Mouse (Mus musculus): Measurements from ENCODE around the gene Pin1rt1. TPM values are rescaled to one million over a fixed set of nuclear protein-coding genes. Genes with fewer than 3 reads are reported as not detected.
A peak's percentile ranks its signal among the peaks of the same experiment; 100 is the strongest.

The Pin1rt1 gene
- polyA plus RNA-seq, 1 experiment, result not detected

GRCm38 (mm10) chr2:104699659-104700058, 16.5 kb downstream of the Pin1rt1 start:
- DNase-seq, result no peak
- WGBS, result 82% methylated on average over 11 of the region's 11 CpGs
- H3K4me1 ChIP-seq (ENCODE audit: control insufficient read depth, insufficient read depth, low read length), result no peaks in the 10 kb centered on the region
- no peak for TF ChIP-seq POLR2A (IDR thresholded peaks at IDR 0.05; ENCODE audit: borderline replicate concordance, extremely low read depth, low read depth, low read length)
- no peak for TF ChIP-seq CTCF (IDR thresholded peaks at IDR 0.05; ENCODE audit: insufficient read depth, low read length)
- H3K4me3 ChIP-seq (replicated peaks; ENCODE audit: extremely low read depth, low read depth, low read length), result no peak overlapping the region

- TF ChIP-seq CTCF (IDR thresholded peaks at IDR 0.05; ENCODE audit: insufficient read depth, low read length) (no peak), POLR2A (IDR thresholded peaks at IDR 0.05; ENCODE audit: borderline replicate concordance, extremely low read depth, low read depth, low read length) (no peak)
- no peak for DNase-seq
- 48% methylated on average over 2 of the region's 2 CpGs for WGBS
- no peak overlapping the region for H3K4me3 ChIP-seq (replicated peaks; ENCODE audit: extremely low read depth, low read depth, low read length)
- no peaks in the 10 kb centered on the region for H3K4me1 ChIP-seq (ENCODE audit: control insufficient read depth, insufficient read depth, low read length)
Observed at GRCm38 (mm10) chr2:104692551-104692950, 23.6 kb downstream of the Pin1rt1 start.

- H3K4me1 ChIP-seq (ENCODE audit: control insufficient read depth, insufficient read depth, low read length), result no peaks in the 10 kb centered on the region
- TF ChIP-seq POLR2A (IDR thresholded peaks at IDR 0.05; ENCODE audit: borderline replicate concordance, extremely low read depth, low read depth, low read length) (no peak), CTCF (IDR thresholded peaks at IDR 0.05; ENCODE audit: insufficient read depth, low read length) (no peak)
- DNase-seq, result no peak
- no peak overlapping the region for H3K4me3 ChIP-seq (replicated peaks; ENCODE audit: extremely low read depth, low read depth, low read length)
- 71% methylated on average over 4 of the region's 4 CpGs for WGBS
Observed at GRCm38 (mm10) chr2:104690720-104691119, 25.5 kb downstream of the Pin1rt1 start.

GRCm38 (mm10) chr2:104688724-104689123, 27.5 kb downstream of the Pin1rt1 start:
- no peak for DNase-seq
- no peaks in the 10 kb centered on the region for H3K4me1 ChIP-seq (ENCODE audit: control insufficient read depth, insufficient read depth, low read length)

GRCm38 (mm10) chr2:104688321-104688720, 27.9 kb downstream of the Pin1rt1 start:
- Histone ChIP-seq H3K4me3 (replicated peaks; ENCODE audit: extremely low read depth, low read depth, low read length) (no peak overlapping the region), H3K4me1 (ENCODE audit: control insufficient read depth, insufficient read depth, low read length) (no peaks in the 10 kb centered on the region)
- TF ChIP-seq POLR2A (IDR thresholded peaks at IDR 0.05; ENCODE audit: borderline replicate concordance, extremely low read depth, low read depth, low read length) (no peak), CTCF (IDR thresholded peaks at IDR 0.05; ENCODE audit: insufficient read depth, low read length) (no peak)
- WGBS, result 90% methylated on average over 3 of the region's 3 CpGs
- DNase-seq, result no peak

More at GRCm38 (mm10) chr2:104688724-104689123, 27.5 kb downstream of the Pin1rt1 start:
- no peak for TF ChIP-seq CTCF (IDR thresholded peaks at IDR 0.05; ENCODE audit: insufficient read depth, low read length)
- no peak for TF ChIP-seq POLR2A (IDR thresholded peaks at IDR 0.05; ENCODE audit: borderline replicate concordance, extremely low read depth, low read depth, low read length)
- 76% methylated on average over 8 of the region's 8 CpGs for WGBS
- H3K4me3 ChIP-seq (replicated peaks; ENCODE audit: extremely low read depth, low read depth, low read length), result no peak overlapping the region

- Histone ChIP-seq H3K4me3 (replicated peaks; ENCODE audit: extremely low read depth, low read depth, low read length) (no peak overlapping the region), H3K4me1 (ENCODE audit: control insufficient read depth, insufficient read depth, low read length) (no peaks in the 10 kb centered on the region)
- DNase-seq, result no peak
- TF ChIP-seq CTCF (IDR thresholded peaks at IDR 0.05; ENCODE audit: insufficient read depth, low read length) (no peak), POLR2A (IDR thresholded peaks at IDR 0.05; ENCODE audit: borderline replicate concordance, extremely low read depth, low read depth, low read length) (no peak)
- WGBS, result 50% methylated on average over 3 of the region's 3 CpGs
Observed at GRCm38 (mm10) chr2:104687261-104687660, 28.9 kb downstream of the Pin1rt1 start.

- WGBS, result 7% methylated on average over 13 of the region's 13 CpGs
- TF ChIP-seq POLR2A (IDR thresholded peaks at IDR 0.05; ENCODE audit: borderline replicate concordance, extremely low read depth, low read depth, low read length) (no peak), CTCF (IDR thresholded peaks at IDR 0.05; ENCODE audit: insufficient read depth, low read length) (peak; percentile 95)
- DNase-seq, result peak; percentile 74
- Histone ChIP-seq H3K4me1 (ENCODE audit: control insufficient read depth, insufficient read depth, low read length) (no peaks in the 10 kb centered on the region), H3K4me3 (replicated peaks; ENCODE audit: extremely low read depth, low read depth, low read length) (no peak overlapping the region)
Observed at GRCm38 (mm10) chr2:104685418-104685817, 30.8 kb downstream of the Pin1rt1 start.

- no peaks in the 10 kb centered on the region for H3K4me1 ChIP-seq (ENCODE audit: control insufficient read depth, insufficient read depth, low read length)
- TF ChIP-seq POLR2A (IDR thresholded peaks at IDR 0.05; ENCODE audit: borderline replicate concordance, extremely low read depth, low read depth, low read length), result no peak
- TF ChIP-seq CTCF (IDR thresholded peaks at IDR 0.05; ENCODE audit: insufficient read depth, low read length), result no peak
- no peak for DNase-seq
- H3K4me3 ChIP-seq (replicated peaks; ENCODE audit: extremely low read depth, low read depth, low read length), result no peak overlapping the region
- 90% methylated on average over 4 of the region's 4 CpGs for WGBS
Observed at GRCm38 (mm10) chr2:104684771-104685170, 31.4 kb downstream of the Pin1rt1 start.

GRCm38 (mm10) chr2:104677326-104677725, 38.9 kb downstream of the Pin1rt1 start:
- Histone ChIP-seq H3K4me3 (replicated peaks; ENCODE audit: extremely low read depth, low read depth, low read length) (no peak overlapping the region), H3K4me1 (ENCODE audit: control insufficient read depth, insufficient read depth, low read length) (no peaks in the 10 kb centered on the region)
- no peak for TF ChIP-seq POLR2A (IDR thresholded peaks at IDR 0.05; ENCODE audit: borderline replicate concordance, extremely low read depth, low read depth, low read length)
- no peak for TF ChIP-seq CTCF (IDR thresholded peaks at IDR 0.05; ENCODE audit: insufficient read depth, low read length)
- WGBS, result 78% methylated on average over 3 of the region's 3 CpGs
- no peak for DNase-seq

- H3K4me1 ChIP-seq (ENCODE audit: control insufficient read depth, insufficient read depth, low read length), result no peaks in the 10 kb centered on the region
- H3K4me3 ChIP-seq (replicated peaks; ENCODE audit: extremely low read depth, low read depth, low read length), result no peak overlapping the region
- DNase-seq, result no peak
- no peak for TF ChIP-seq POLR2A (IDR thresholded peaks at IDR 0.05; ENCODE audit: borderline replicate concordance, extremely low read depth, low read depth, low read length)
- no peak for TF ChIP-seq CTCF (IDR thresholded peaks at IDR 0.05; ENCODE audit: insufficient read depth, low read length)
Observed at GRCm38 (mm10) chr2:104671724-104672123, 44.5 kb downstream of the Pin1rt1 start.
